Mouse (Mus musculus) c-Kit-positive CD71-positive TER-119-positive erythroid progenitor cells, embryonic 14.5 days (primary cell): ENCODE measurements around the gene Slc50a1.
A peak's percentile ranks its signal among the peaks of the same experiment; 100 is the strongest.

Experiments used
- DNase-seq: peaks from one replicate; pipeline ENCODE4 v3.0.0-alpha.2; 2013; ENCODE audit warnings: low spot score

The Slc50a1 gene

DNA sequence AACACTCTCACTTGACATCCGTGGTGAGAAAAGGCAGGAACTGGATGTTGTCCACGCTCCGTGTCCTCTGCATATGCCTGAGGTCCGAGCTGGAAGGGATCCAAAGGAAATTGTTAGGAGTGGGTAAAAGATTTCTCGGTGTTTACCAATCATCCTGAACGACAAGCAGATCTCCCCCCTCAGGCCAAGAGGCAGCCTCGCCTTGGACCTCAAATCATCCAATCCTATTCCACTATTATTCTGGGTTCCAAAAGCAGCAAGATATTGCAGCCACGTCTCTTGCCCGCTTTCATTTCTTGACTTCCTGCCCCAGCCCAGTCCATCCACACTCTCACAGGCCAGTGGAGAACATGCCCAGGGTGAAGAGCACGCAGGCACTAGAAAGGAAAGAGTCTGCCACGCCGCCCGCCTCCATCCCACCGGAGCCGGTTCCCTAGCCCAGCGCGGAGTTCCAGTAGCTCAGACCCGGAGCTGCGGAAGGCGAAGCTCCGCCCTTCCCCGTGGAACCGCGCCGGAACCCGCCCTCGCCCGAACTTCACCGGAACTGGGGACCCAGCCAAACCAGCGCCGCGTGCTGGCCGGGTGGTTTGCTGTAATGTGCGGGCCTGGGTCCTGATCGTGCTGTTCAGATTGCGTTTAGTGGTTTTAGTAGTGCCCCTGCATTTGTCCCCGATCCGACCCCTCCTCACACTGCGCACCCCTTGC is at the start of gene Slc50a1:
Gene Slc50a1 (minus strand): TSS at position 520 of the 705 bp plus-strand sequence.
- no peak for DNase-seq

DNA sequence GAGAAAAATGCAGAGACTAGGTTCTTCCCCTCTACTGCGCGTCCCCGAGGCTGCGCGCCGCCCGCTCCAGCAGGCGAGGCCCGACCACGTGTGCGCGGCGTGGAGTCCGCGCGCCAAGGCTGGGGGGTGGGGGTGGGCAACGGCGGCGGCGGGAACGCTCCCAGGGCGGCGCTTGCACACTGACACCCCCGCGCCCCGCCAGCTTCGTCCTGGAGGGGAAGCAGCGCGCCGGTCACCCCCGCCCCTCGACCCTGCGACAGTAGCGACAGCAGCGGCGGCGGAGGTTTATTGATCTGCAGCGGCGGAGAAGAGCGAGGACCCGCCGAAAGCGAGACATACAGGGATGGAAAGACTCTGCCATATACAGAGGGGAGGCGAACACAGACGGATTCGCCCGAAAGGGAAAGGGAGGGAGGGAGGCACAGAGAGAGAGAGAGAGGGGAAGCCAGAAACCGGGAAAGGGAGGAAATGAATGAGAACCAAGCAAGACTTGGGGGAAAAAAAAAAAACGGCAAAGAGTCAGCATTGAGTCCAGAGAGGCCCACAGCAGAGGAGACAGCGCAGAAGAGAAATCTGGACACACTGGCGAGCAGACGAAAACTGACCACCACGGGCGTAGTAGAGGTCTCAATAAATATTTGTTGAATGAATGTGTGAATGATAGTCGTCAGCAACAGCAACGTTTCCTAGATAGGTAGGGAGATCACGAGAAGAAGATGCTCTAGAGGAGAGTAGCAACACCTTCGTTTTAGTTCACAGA is 49.4 kb upstream of the Slc50a1 start:
- DNase-seq: no peak

DNA sequence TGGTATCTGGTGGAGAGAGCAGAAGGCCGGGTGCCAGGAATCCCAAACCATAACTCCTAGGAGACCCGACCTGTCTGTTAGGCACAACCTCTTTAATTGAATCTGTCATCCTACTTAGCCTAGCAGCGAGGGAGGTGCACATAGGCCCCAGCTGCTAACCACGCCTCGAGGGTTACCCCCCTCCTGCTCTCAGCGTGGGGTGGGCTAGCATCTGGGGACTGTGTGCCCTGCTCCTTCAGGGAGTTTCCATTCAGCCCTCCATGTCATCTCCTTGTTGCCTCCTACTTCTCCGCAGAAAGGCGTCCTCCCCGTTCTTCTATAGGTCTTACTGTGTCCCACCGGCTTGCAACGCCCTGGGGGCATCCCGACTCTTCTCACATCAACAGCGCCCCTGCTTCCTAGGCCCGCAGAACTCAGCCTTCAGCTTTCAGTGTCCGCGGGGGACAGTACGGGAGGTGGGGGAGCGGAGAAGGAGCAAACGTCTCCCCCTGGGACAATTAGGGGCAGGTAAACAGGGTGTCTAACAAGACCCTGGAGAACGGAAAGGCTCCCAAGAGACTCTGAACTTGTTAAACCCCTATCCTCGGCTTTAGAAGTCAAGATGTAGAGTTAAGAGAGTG is 48.7 kb upstream of the Slc50a1 start:
- no peak for DNase-seq

DNA sequence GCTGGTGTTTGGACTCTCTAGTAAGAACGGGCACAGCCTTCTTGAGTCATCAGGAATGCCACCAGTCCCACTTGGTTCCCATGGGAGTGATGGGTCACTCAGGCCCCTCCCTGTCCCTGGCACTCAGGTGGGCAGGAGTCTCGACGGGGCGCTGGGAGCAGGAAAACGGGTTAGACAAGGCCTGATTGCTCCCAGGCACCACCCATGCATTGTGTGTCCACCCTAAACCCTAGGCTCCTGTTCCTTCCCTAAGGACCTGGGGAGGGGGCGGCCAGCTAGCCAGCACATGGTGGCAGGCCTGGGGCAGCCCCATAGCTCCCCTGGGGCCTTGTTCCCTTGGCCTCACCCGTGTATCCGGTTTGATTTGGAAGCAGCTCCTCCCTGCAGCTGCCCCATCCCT is 47.9 kb upstream of the Slc50a1 start:
- no peak for DNase-seq

DNA sequence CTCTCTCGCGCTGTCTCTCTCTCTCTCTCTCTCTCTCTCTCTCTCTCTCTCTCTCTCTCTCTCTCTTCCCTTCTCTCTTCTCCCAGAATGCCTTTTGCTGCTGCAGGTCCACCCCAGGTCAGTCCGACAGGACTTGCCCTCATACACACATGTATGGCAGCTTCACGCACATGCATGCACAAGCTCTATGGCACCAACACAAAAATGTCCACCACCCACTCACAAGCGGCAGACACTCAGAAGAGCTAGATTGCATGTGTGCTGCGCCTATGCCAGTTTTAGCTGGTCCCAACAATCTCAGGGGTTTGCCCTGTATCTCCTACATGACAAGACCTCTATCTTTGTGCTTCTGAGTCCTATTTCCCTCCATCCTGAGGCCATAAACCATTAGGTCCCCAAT is 46.9 kb upstream of the Slc50a1 start:
- no peak for DNase-seq

DNA sequence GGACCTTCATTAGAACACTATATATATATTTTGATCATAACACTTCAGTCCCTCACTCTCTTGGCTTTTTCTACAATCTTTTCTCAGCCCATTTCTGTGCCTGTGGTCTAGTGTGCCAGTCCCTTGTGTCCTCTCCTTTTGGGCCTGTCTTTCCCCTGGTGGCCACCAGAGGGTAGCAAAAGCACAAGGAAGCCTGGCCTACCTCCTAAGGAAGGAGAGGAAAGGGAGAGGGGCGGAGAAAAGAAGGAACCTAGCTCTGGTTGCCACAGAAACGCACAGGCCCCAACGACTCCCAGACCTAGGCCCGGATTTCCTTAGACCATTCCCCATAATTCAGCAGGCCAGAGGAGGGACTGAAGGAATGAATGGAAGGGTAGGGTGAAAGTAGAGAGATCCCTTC is 46.5 kb upstream of the Slc50a1 start:
- DNase-seq: peak; percentile 69

DNA sequence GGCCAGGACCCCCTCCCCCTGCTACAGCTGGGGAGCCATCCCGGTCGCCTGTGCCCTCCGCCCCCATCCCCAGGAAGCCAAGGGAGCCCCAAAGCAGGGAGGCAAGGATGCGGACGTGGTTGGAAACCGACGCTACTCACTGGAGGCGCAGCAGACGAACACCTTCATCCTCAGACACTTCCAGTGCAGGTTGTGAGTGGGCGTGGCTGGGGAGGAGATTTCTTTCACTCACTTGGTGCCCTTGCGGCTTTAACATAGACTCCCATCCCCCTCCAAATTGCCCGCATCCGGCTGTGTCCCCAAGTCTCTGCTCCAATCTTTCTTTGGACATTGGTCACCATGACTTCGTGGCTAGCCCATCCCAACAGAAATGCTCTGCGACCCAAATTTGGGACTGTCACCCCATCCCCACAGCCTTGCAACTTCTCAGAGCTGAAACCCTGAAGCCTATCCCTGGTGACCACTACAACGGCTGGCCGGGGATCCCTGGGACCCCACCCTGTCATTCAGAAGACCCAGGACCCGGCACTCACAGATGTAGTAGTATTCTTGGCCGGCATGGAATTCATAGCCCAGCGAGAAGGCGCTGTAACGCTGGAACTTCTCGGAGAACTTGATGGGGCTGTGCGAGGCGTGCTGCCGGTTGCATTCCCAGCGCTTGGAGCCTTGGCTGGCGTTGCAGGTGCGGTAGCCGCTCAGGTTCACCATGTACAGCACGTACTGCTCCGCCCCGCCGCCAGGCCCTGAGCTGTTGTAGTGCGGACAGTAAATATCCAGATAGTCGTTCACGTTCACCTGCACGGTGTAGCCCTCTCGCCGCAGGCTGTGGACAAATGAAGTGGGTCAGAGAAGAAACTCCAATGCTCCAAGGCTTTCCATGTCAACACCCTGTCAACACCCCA is 45.8 kb upstream of the Slc50a1 start:
- no peak for DNase-seq

DNA sequence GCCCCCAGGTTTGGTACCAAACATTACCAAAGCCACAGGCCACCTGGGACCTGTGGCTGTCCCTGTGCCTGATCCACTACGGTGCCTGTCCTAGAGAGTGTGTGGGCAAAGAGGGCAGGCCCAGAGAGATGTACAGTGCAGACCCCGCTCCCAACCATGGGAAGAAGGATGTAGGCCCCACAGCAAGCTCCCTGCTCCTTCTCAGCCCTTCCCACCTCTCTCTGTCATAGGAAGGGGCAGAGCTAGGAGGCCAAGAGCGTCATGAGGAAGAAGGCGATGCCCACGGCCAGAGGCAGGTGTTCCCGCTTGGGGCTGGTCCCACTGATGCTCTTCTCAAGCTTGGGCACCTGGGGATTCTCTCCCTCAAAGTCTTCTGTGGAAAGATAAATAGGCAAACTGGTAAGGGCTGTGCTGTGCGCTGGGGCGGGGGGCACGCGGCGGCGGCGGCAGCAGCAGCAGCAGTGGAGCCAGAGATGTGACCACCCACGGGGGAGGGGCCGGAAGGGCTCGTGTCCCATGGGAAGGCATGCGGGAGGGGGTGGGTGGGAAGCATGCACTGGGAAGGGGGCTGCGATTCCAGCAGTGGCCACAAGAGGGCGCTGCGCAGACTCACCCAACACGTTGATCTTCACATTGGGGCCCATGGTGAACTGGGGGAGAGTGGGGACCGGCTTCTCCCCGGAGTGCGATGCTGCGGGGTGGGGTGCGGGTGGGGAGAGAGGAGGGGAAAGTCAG is 45.0 kb upstream of the Slc50a1 start:
- DNase-seq: peak; percentile 35

DNA sequence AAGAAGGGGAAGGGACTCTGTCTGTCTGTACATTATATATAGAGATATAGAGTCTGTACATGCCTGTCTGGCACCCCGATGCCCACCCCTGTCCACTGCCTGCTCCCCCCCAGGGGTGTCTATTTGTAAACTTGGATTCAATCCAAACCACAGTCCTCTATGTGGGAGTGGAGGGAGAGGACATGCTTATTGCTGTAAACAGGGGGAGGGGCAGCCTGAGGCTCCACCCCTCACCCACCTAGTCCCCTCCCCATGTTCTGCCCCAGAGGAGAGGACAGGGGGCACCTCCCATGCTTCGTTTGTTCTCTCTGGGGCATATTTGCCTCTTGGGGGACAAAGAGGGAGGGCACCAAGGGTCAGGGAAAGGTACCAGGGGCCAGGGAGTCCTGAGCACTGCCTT is 44.4 kb upstream of the Slc50a1 start:
- DNase-seq: no peak

DNA sequence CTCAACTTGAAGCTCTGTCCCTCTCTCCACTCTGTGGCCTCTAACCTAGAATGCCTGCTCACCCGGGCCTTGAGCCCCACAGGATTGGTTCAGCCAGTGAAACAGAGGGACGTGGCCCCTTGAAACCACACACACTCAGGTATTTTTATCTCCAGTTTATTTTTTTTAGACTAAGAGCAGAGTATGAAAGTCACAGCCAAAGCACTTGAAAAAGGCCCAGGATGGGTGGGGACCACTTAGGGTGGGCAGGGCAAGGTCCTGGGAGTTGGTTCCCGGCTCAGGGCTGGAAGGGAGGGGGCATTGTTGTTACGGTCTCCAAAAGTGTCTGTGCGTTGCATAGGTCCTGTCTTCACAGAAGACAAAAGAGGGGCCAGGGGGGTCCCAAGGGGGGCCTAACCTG is 44.0 kb upstream of the Slc50a1 start:
- no peak for DNase-seq

DNA sequence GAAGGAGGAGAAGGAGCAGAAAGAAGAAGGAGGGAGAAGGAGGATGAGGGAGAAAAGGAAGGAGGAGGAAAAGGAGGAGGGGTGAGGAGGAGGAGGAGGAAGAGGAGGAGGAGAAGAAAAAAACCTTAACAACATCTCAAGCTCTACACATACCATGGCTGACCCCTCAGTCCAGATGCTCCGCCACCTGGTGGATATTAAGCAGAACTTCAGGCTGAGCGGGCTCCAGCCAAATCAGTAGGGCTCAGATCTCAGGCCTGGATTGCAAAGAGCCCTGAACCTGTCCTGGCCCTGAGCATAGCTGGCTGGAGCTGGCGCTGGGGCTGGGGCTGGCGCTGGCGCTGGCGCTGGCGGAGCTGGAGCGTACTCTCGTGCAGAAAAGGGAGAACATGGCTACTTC is 37.7 kb upstream of the Slc50a1 start:
- peak; percentile 53 for DNase-seq

DNA sequence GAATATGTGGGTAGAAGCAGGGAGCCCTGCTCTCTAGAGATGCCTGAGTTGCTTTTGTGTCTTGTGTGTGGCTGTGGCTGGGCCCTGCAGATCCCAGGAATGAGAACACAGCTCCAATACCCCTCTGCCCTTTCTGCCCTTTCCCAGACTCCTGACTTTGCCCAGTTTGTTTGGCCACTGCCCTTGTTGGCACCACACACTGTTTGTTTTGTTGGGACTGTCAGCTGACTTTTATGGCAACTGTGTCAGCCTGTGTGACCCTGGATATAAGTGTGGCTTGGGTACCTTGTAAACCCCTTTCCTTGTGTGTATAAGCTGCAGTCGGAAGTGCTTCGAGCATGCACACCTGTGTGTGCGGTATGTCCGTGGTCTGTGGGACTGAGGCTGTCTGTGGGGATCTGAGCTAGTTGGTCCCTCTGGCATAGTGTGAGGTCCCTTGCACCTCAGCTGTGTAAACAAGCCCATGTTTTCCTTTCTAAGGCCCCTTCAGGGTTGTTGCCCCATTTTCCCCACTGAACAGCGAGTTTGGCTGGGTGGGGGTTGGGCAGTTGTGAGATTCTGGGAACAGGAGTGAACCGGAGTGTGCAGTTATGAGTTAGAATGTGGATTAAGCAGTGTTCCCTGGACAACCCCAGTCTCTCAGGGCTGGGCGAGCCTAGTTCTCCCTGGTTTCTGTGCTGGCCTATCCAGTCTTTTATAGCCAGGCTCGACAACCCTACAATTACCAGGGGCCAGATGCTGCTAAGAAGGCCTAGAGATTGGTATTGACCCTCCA is 35.4 kb upstream of the Slc50a1 start:
- DNase-seq: no peak

DNA sequence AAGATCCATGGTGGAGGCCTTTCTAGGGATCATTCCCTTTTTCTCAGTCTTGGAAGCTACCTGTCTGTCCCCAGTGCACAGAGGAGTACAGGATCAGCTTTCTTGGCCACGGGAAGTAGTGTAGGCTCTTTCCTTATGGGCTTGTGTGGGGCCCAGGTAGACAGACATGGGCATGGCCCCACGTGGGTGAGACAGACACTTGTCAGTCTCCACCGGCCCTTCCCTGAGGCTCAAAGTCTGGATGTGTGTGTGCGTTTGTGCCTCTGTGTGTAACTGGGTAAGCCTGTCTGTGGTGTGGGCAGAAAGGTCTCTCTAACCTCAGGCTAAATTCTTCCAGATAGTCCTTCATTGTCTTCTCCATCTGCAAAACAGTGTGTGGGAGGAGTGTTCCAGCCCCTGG is 34.7 kb upstream of the Slc50a1 start:
- no peak for DNase-seq

DNA sequence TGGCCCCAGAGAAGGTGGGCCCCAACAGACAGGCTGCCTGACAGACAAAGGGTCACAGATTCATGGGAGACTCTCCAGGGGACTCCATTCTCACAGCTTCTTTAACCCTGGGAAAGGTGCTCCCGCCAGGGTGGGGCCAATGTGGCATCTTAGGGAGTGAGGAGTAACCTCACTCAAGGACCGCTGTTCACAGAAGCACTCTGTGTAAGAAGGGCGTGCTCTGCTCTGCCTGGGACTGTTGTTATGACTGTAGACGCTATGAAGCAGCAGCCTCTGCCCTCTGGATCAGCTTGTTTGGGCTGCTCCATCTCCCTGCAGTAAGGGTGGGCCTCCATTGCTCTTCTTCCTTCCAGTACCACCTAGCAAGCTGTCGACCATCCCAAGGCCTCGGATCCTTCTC is 34.1 kb upstream of the Slc50a1 start:
- DNase-seq: no peak

DNA sequence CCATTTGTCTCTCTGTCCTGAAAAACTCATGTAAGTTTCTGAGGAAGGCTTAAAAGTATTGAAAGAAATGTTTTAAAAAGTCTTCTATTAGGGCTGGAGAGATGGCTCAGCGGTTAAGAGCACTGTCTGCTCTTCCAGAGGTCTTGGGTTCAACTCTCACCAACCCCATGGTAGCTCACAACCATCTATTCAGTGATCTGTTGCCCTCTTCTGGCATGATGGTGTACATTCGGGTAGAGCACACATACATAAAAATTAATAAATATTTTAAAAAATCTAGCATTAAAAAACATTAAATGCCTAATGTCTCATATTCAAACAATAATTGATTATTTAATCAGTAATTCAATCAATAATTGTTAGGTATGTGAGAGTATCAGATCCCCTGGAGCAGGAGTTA is 30.1 kb upstream of the Slc50a1 start:
- DNase-seq: no peak

DNA sequence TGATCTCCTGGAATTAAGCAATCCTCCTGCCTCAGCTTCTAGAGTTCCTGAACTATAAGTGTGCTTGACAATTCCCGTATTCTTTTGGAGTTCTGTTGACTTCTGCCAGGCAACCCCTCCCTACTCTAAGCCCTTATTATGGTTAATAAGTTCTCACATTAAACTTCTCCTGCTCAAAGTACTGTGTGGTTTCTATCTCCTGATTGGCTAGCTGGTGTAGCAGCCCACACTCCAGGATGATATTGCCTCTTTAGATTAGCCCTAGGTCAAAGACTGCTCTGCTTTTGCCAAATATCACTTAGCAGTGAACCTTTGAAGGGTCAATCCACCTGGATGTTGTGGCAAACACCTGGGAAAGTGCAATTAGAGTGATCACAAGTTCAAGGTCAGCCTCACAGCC is 29.7 kb upstream of the Slc50a1 start:
- DNase-seq: no peak

DNA sequence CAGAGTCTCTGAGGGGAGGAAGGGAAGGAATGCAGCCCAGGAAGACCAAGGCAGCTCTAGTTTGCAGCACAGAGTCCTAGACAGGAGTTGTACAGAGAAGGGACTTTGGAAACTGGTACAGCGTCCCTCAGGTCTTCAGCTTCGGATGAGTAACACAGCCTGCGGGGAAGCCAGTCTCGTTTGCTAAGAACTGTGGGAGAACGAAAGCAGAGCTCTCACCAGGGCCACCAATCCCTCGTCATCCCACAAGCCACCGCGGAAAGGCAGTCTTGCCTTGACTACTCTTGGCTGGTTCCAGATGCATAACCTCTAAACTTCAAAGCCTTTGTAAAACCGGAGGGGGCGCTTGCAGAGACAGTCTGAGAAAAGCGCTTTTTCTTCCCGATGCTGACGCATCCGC is 29.1 kb upstream of the Slc50a1 start:
- DNase-seq: no peak

DNA sequence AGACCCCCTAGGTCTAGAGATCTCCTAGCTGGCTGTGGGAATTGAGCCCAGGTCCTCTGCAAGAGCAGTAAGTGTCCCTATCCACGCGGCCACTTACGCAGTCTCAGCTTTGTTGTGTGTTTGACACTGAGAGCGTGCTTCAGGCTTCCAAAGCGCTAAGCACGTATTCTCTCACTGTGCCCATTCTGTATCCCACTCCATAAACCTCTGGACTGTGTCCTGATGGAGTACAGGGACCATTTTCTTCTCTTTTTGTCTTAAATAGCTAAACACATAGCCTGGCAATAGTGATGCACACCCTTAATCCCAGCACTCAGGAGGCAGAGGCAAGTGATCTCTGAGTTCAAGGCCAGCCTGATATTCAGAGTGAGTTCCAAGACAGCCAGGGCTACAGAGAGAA is 28.5 kb upstream of the Slc50a1 start:
- no peak for DNase-seq

DNA sequence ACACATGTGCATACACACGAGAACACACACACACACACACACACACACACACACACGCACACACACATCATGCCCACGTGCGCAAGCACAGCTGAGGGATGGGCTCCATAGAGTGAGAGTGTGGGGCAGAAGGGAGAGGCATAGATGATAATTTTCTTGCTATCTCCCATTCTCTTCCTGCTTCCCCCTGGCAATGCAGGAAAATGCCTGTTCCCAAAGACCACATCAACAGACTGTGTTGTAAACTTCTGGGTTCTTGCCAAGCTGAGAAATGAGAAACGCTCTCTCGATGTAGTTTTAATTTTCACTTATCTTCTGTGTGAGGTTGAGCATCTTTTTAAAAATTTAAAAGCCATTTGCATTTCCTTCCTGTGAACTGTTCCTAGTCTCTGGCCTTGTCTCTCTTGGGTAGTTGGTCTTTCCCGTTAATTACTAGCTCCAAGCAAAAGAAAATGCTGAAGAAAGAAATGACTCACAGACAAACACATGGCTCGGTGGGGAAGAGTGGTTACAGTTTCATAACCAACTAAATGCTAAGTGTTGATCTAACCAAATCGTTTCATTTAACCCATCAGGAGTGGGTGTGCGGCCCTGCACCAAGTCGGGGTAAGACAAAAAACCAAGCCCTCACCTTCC is 26.5 kb upstream of the Slc50a1 start:
- DNase-seq: no peak

DNA sequence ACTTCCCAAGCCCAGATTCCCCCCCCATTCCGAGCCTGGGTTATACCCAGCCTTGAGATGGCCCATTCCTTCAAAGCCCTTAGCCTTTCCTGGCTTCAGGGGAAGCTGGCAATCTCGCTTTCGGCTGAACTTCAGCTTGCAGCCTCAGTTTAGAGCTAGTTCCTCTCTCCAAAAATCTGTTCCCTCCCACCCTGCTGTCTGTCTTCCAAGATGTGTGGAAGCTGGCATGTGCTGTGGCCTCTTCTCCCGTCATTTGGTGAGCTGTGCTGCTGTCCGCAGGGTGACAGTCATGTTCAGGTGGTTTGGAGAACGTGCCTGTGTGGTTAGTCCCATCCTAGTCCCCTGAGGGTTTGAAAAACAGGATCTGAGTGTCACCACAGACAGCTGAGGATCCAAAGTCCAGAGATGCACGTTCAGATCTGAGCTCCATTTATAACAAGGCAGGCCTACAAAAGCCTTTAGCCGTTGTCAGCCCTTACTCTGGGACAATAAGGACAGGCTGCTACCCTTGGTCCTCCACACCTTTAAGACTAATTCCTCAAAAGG is 25.4 kb upstream of the Slc50a1 start:
- DNase-seq: no peak
